Mouse (Mus musculus) lung, postnatal 0 days (tissue): Measurements from ENCODE around the gene Gramd2. TPM values are rescaled to one million over a fixed set of nuclear protein-coding genes. Genes with fewer than 3 reads are reported as not detected.

Source experiments
- ATAC-seq: fragments of 200-750 bp; cut with Nextera tagmentation; 2 replicates; pipeline ENCODE4 v1.8.0; 2017; ENCODE audit warnings: moderate library complexity
- DNase-seq: peaks from one replicate; pipeline ENCODE4 v3.0.0-alpha.2; 2016; ENCODE audit warnings: low spot score
- H3K27ac ChIP-seq: fragments of 300-500 bp; sonication (generic); 2 replicates; pipeline ENCODE4 v1.5.1; 2014; ENCODE audit warnings: antibody characterized with exemption, mild to moderate bottlenecking, low read length, mixed read lengths
- H3K27me3 ChIP-seq: fragments of 300-500 bp; sonication (generic); replicated peaks from 2 replicates; pipeline ENCODE4 v1.6.1; 2014; ENCODE audit warnings: low read length, mixed read lengths; ENCODE audit not compliant: insufficient read depth
- H3K36me3 ChIP-seq: fragments of 300-500 bp; sonication (generic); 2 replicates; pipeline ENCODE4 v1.6.1; 2014; ENCODE audit warnings: low read length, mixed read lengths; ENCODE audit not compliant: insufficient read depth
- H3K4me1 ChIP-seq: fragments of 300-500 bp; sonication (generic); 2 replicates; pipeline ENCODE4 v1.6.1; 2014; ENCODE audit warnings: antibody characterized with exemption, low read depth, low read length, mixed read lengths; ENCODE audit not compliant: insufficient read depth
- H3K4me2 ChIP-seq: fragments of 300-500 bp; sonication (generic); replicated peaks from 2 replicates; pipeline ENCODE4 v1.6.1; 2014; ENCODE audit warnings: low read depth, mild to moderate bottlenecking, low read length, moderate library complexity, mixed read lengths
- H3K4me3 ChIP-seq: fragments of 300-500 bp; sonication (generic); 2 replicates; pipeline ENCODE4 v1.5.1; 2014; ENCODE audit warnings: low read depth, low read length
- H3K9ac ChIP-seq: fragments of 300-500 bp; sonication (generic); replicated peaks from 2 replicates; pipeline ENCODE4 v1.6.1; 2014; ENCODE audit warnings: low read depth, mild to moderate bottlenecking
- H3K9me3 ChIP-seq: fragments of 300-500 bp; sonication (generic); 2 replicates; pipeline ENCODE4 v1.6.1; 2016; ENCODE audit warnings: low read length, mixed read lengths
- CTCF ChIP-seq: IDR thresholded peaks from 2 replicates; pipeline ENCODE4 v1.5.1; 2016; ENCODE audit warnings: antibody characterized with exemption, mild to moderate bottlenecking
- EP300 ChIP-seq: IDR thresholded peaks from 2 replicates; pipeline ENCODE4 v1.6.1; 2016; ENCODE audit warnings: antibody characterized with exemption, mild to moderate bottlenecking, control low read depth
- WGBS: fragments of 180-500 bp; shearing (Covaris S2); extraction: QIAGEN DNeasy Blood & Tissue Kit; methylation state at CpG from one replicate; pipeline ENCODE4 v1.1.7; 2014; 5-methylcytosine and 5-hydroxymethylcytosine counted together
- polyA plus RNA-seq: library from polyadenylated mRNA; unstranded; fragments of >200 nt; fragmentation: Nextera tagmentation; extraction: Ambion mirVana; gene quantifications from 2 replicates; pipeline ENCODE4 v1.2.1, GENCODE M21; 2015

The Gramd2 gene
- polyA plus RNA-seq, 1 experiment from 2014 or later, result 95.2 TPM

DNA sequence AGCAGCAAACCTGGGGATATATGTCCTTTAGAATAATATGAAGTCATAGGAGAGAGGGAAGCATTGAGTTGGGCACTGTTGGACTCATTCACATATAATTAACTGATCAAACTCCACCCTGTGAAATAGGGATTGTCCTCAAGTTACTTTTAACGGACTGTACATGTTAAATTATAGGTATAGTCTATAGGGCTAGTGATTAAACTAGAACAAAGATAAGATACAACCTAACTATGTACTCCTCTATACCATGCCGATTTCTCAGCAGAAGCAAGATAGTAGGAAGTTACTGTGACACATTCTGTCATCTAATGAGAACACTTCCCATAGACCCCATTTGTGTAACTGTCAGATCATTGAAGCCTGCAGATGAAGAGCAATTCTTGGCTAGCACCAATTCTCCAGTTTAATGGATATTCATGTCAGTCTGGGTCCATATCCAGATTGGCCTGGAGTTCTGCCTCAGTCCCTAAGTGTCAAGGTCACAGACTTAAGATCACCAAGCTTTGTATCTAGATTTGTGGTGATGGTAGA, 25.4 kb upstream of the Gramd2 start:
- peaks cover 5% of the 10 kb centered on the region for H3K4me1 ChIP-seq
- WGBS, result 77% methylated on average over 2 of the region's 2 CpGs
- no peaks in the 10 kb centered on the region for H3K27me3 ChIP-seq
- no peaks in the 10 kb centered on the region for H3K9me3 ChIP-seq
- H3K4me3 ChIP-seq, result no peak overlapping the region
- ATAC-seq (no peak), DNase-seq (no peak)
- no peak overlapping the region for H3K4me2 ChIP-seq
- H3K36me3 ChIP-seq, result peaks cover 2% of the 10 kb centered on the region
- no peak for TF ChIP-seq CTCF
- no peak for TF ChIP-seq EP300
- H3K9ac ChIP-seq, result no peak overlapping the region
- no peak overlapping the region for H3K27ac ChIP-seq

DNA sequence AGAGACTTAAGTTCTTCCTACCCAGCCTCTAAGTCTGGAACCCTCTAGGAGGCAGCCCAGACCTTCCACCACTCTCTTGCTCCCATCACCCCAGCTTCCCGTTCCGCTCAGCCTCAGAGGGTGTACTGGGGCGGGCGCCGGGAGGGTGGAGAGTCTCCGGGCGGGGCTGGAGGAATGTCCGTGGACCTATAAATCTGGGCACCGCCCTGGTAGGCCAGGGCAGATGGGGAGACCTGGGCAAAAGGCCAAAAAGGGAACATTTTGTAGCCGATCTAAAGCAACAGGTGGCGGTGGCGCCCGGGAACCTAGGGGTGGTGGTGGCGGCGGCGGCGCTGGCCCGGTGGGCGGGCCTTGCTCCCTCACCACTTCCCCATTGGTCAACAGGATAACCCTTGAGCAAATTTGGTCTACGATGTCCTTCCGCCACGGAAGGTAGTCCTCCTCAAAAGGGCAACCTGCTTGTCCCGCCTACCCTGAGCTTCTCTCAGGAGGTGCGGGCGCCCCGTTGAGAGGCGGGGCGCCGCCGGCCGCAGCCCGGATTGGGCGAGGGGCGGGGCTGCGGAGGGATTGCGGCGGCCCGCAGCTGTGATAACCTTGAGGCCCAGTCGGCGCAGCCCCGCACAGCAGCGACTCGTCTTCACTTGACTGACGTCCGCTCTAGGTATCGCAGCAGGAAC, 23.8 kb upstream of the Gramd2 start, which contains the start of gene Pkm:
Gene Pkm (plus strand): TSS at position 411 of the 677 bp plus-strand sequence.
- under 1% methylated on average over 43 of the region's 46 CpGs for WGBS
- H3K27me3 ChIP-seq, result no peaks in the 10 kb centered on the region

DNA sequence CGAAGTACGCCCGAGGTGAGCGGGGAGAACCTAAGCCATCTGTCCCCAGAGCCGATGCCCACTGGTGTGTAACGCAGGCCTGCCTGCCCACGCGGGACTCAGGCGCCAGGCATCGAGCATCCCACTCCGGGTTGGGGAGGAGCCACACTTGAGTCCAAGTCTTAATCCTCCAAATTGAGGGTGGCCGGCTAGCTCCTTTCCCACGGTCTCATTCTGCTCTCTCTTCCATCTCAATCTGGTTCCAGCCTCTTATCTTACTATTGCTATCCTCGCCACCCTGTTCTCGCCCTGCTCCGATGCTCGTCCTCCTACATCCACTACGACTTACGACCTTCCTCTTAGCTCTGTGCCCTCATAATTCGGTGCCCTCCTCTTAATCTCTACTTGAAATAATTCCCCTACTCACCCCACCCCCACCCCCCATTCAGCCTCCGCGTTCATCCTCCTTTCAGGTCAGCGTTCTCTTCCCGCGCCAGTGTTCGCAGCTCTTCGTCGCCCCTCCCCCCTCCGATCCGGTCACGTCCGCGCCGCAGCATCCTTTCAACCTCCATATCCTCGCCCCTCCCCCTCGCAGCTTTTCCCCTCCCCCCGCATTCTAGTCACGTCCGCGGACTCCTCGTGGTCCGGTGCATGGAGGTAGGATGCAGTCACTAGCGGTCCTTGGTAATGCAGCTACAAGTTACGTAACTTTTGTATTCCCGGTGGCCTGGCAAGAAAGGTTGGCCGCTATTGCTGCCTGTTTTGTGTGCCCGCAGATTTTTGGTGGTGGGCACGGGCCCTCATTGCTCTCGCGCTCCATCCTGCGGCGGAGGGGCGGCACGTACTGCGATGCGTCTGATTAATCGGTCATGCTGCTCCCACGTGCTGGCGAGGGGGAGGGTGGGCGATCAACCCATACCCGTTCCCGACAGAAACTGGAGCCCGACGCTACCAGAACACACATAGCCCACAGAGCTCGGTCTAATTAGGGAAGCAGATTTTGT, 23.0 kb upstream of the Gramd2 start:
- ATAC-seq, result peak; percentile 4; the same call in 1 of the 2 replicates

More for the DNA sequence above, 23.8 kb upstream of the Gramd2 start, which contains the start of gene Pkm:
- Histone ChIP-seq H3K27ac (peak within 1 kb of the TSS; percentile 86), H3K4me1 (peaks cover 12% of the 10 kb centered on the region), H3K9me3 (no peaks in the 10 kb centered on the region), H3K4me2 (peak within 1 kb of the TSS; percentile 83), H3K4me3 (peak within 1 kb of the TSS; percentile 64), H3K9ac (peak within 1 kb of the TSS; percentile 52), H3K36me3 (no peaks in the 10 kb centered on the region)
- peak; percentile 98 for DNase-seq
- TF ChIP-seq EP300 (no peak; the same call in none of the 2 replicates), CTCF (peak; percentile 59)
- ATAC-seq, result peak; percentile 92

DNA sequence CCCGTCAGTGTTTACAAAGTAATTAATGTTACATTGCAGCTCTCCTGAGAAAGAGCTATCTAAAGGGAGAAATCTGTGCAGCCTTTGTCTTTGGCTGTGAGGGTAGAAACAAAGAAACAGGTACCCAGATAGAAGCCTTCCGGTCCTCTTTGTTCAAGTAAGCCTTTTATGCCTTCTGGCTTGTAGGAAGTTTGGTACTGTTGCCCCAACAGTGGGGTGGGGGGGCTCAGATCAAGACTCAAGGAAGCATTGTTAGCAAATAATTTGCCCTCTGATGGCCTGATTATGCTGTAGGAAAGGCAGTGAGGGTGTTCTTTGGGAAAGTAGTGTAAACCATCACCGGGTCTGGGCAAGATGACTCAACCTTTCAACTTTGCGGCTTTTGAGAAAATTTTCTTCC, 21.8 kb upstream of the Gramd2 start:
- WGBS, result 9% methylated on average over 4 of the region's 4 CpGs
- Histone ChIP-seq H3K4me3 (peak overlapping the region; percentile 64), H3K27me3 (no peaks in the 10 kb centered on the region), H3K9me3 (no peaks in the 10 kb centered on the region), H3K4me1 (peaks cover 16% of the 10 kb centered on the region), H3K9ac (no peak overlapping the region), H3K4me2 (peak overlapping the region; percentile 83), H3K36me3 (no peaks in the 10 kb centered on the region), H3K27ac (0 out of 2 replicates have a peak overlapping the region, but pooled peaks have one; percentile 32)
- DNase-seq (no peak), ATAC-seq (no peak)
- TF ChIP-seq EP300 (no peak), CTCF (no peak)

More for the DNA sequence above, 23.0 kb upstream of the Gramd2 start:
- Histone ChIP-seq H3K27ac (peak overlapping the region; percentile 86), H3K9me3 (no peaks in the 10 kb centered on the region), H3K27me3 (no peaks in the 10 kb centered on the region), H3K36me3 (no peaks in the 10 kb centered on the region), H3K4me2 (peak overlapping the region; percentile 83), H3K9ac (peak overlapping the region; percentile 52), H3K4me3 (peak overlapping the region; percentile 64), H3K4me1 (peaks cover 16% of the 10 kb centered on the region)
- peak; percentile 79 for DNase-seq
- WGBS, result under 1% methylated on average over 56 of the region's 65 CpGs
- TF ChIP-seq CTCF, result peak; percentile 65
- TF ChIP-seq EP300, result no peak

DNA sequence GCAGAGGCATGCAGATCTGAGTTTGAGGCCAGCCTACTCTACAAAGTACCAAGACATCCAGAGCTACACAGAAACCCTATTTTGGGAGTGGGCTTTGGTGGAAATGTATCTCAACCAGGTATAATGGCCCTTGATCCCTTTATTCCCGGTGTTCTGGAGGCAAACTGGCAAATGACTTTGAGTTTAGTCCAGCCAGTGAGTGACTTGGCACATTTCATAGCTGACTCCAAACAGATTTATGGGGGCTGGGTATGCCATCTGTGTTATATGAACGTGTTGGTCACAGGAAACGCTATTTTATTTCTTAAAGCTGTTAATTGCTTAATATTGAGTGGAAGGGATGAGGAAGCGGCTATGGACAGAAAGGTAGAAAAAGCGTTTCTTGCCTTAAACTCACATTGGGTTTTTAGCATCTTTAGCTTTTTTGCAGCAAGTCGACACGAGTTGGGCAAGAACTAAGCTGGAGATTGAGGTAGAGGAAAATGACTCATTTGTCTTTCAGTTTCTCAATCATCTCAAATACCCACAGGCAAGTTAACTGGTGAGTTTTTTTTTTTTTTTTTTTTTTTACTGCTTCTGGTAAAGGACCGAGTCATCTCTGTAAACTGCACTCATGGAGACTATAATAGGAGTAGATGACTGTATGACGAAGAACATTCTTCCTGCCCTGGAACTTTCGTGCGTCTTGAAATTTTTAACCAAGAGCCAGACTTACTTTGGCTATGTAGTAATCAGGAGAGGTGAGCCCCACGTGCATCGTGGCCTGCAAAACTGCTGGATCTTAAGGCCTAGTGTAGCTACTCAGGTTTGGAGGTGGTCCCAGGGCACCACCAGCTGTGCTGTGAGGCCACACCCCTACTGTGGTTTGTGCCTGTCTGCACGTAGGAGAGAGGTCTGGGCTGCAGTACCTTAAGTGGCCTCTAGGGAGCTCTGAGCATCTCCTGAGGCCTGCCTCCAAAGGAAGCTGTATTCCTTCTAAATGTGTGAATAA, 20.6 kb upstream of the Gramd2 start:
- peak overlapping the region; percentile 33; the same call in 1 of the 2 replicates for H3K27ac ChIP-seq
- no peaks in the 10 kb centered on the region for H3K36me3 ChIP-seq
- no peaks in the 10 kb centered on the region for H3K9me3 ChIP-seq
- H3K27me3 ChIP-seq, result no peaks in the 10 kb centered on the region
- no peak overlapping the region for H3K4me3 ChIP-seq
- ATAC-seq (peak; percentile 34), DNase-seq (peak; percentile 88)
- H3K4me1 ChIP-seq, result peaks cover 20% of the 10 kb centered on the region
- H3K9ac ChIP-seq, result no peak overlapping the region
- 18% methylated on average over 14 of the region's 14 CpGs for WGBS
- peak overlapping the region; percentile 37 for H3K4me2 ChIP-seq
- TF ChIP-seq EP300, result peak; percentile 43; the same call in 1 of the 2 replicates
- peak; percentile 91 for TF ChIP-seq CTCF
